Mouse (Mus musculus): ENCODE data around the gene Gng3. TPM values are rescaled to one million over a fixed set of nuclear protein-coding genes. Genes with fewer than 3 reads are reported as not detected.
"Not testable (repeated sequence)": the region's sequence is repeated elsewhere in the genome, so short reads cannot be mapped to it uniquely, and the experiment has no call there.

Gene Gng3
- total RNA-seq, 2 experiments from 2014 or later, result 0.07 TPM; not detected in 1

- no peak for ATAC-seq (replicated peaks; ENCODE audit: poor library complexity)
These were observed 9.4 kb upstream of the Gng3 start for GRCm38 (mm10) chr19:8848356-8848755.

GRCm38 (mm10) chr19:8844371-8845129 is 5.6 kb upstream of the Gng3 start:
- ATAC-seq (replicated peaks; ENCODE audit: poor library complexity), result peak; percentile 66

GRCm38 (mm10) chr19:8842961-8843360 is 4.0 kb upstream of the Gng3 start:
- ATAC-seq (replicated peaks; ENCODE audit: poor library complexity), result no peak

GRCm38 (mm10) chr19:8841012-8841411 is 2.0 kb upstream of the Gng3 start:
- ATAC-seq (replicated peaks; ENCODE audit: poor library complexity), result no peak

GRCm38 (mm10) chr19:8839908-8840791 is 1.2 kb upstream of the Gng3 start:
- ATAC-seq (replicated peaks; ENCODE audit: poor library complexity), result peak; percentile 56

GRCm38 (mm10) chr19:8838041-8838730 is 808 bp downstream of the Gng3 start:
- ATAC-seq (replicated peaks; ENCODE audit: poor library complexity), result peak; percentile 5; the same call in 1 of the 2 replicates

- ATAC-seq (replicated peaks; ENCODE audit: poor library complexity), result peak; percentile 83
These were observed 1.7 kb downstream of the Gng3 start, which contains the start of gene Bscl2 for GRCm38 (mm10) chr19:8837251-8837791. Gene Bscl2 (plus strand): TSS chr19:8837467.

- not testable (repeated sequence) for ATAC-seq (replicated peaks; ENCODE audit: poor library complexity)
These were observed 2.7 kb downstream of the Gng3 start for GRCm38 (mm10) chr19:8836327-8836726.

GRCm38 (mm10) chr19:8832971-8833370 is 6.0 kb downstream of the Gng3 start:
- ATAC-seq (replicated peaks; ENCODE audit: poor library complexity), result no peak

GRCm38 (mm10) chr19:8831262-8831661 is 7.7 kb downstream of the Gng3 start:
- 0 out of 2 replicates have a peak, but pooled peaks have one; percentile 27 for ATAC-seq (replicated peaks; ENCODE audit: poor library complexity)

GRCm38 (mm10) chr19:8830664-8831063 is 8.3 kb downstream of the Gng3 start:
- no peak for ATAC-seq (replicated peaks; ENCODE audit: poor library complexity)

- peak; percentile 94 for ATAC-seq (replicated peaks; ENCODE audit: poor library complexity)
These were observed 9.3 kb downstream of the Gng3 start, which contains the start of gene AC129217.1 for GRCm38 (mm10) chr19:8829660-8830059. Gene AC129217.1 (plus strand): TSS chr19:8829773.

- ATAC-seq (replicated peaks; ENCODE audit: poor library complexity), result no peak
These were observed 16.3 kb downstream of the Gng3 start for GRCm38 (mm10) chr19:8822696-8823095.

GRCm38 (mm10) chr19:8821146-8821545 is 17.8 kb downstream of the Gng3 start:
- no peak for ATAC-seq (replicated peaks; ENCODE audit: poor library complexity)

- ATAC-seq (replicated peaks; ENCODE audit: poor library complexity), result no peak
These were observed 18.5 kb downstream of the Gng3 start for GRCm38 (mm10) chr19:8820424-8820956.

GRCm38 (mm10) chr19:8819596-8820423 is 19.2 kb downstream of the Gng3 start, which contains the start of gene Hnrnpul2:
Gene Hnrnpul2 (plus strand): TSS chr19:8820010.
- peak; percentile 81 for ATAC-seq (replicated peaks; ENCODE audit: poor library complexity)

GRCm38 (mm10) chr19:8818801-8819595 is 20.0 kb downstream of the Gng3 start, which contains the start of gene Ttc9c:
Gene Ttc9c (minus strand): TSS chr19:8819333.
- ATAC-seq (replicated peaks; ENCODE audit: poor library complexity), result peak; percentile 75

- ATAC-seq (replicated peaks; ENCODE audit: poor library complexity), result no peak
These were observed 20.6 kb downstream of the Gng3 start for GRCm38 (mm10) chr19:8818301-8818798.
